Mouse (Mus musculus) small intestine, adult 2 months (tissue): ENCODE measurements around the gene Nfix. TPM values are rescaled to one million over a fixed set of nuclear protein-coding genes. Genes with fewer than 3 reads are reported as not detected.

Experiments used
- H3K27ac ChIP-seq: fragments of 200-500 bp; 2 replicates; pipeline ENCODE4 v1.5.1; 2012; ENCODE audit warnings: low read depth, low read length, control low read depth, inconsistent platforms; ENCODE audit not compliant: insufficient read depth
- H3K27me3 ChIP-seq: fragments of 200-500 bp; 2 replicates; pipeline ENCODE4 v1.6.1; 2012; ENCODE audit warnings: mild to moderate bottlenecking, moderate library complexity, low read length, inconsistent platforms; ENCODE audit not compliant: control insufficient read depth, insufficient read depth
- H3K36me3 ChIP-seq: fragments of 200-500 bp; 2 replicates; pipeline ENCODE4 v1.6.1; 2012; ENCODE audit warnings: mild to moderate bottlenecking, low read length, control low read depth, inconsistent platforms; ENCODE audit not compliant: control insufficient read depth, insufficient read depth
- H3K4me1 ChIP-seq: fragments of 200-500 bp; 2 replicates; pipeline ENCODE4 v1.6.1; 2012; ENCODE audit warnings: low read length, inconsistent platforms, mixed read lengths; ENCODE audit not compliant: control insufficient read depth, insufficient read depth, insufficient read length
- H3K4me3 ChIP-seq: fragments of 200-500 bp; 2 replicates; pipeline ENCODE4 v1.5.1; 2012; ENCODE audit warnings: low read depth, mild to moderate bottlenecking, control low read depth, inconsistent platforms, low read length, moderate library complexity
- CTCF ChIP-seq: fragments of 200-500 bp; IDR thresholded peaks from 2 replicates; pipeline ENCODE4 v1.5.1; 2012; ENCODE audit warnings: low read depth, mild to moderate bottlenecking, control low read depth, inconsistent platforms, low read length, moderate library complexity, mixed read lengths; ENCODE audit not compliant: insufficient replicate concordance, insufficient read length; ENCODE audit errors: extremely low read depth
- POLR2A ChIP-seq: fragments of 200-500 bp; IDR thresholded peaks from 2 replicates; pipeline ENCODE4 v1.6.1; 2012; ENCODE audit warnings: low read depth, mild to moderate bottlenecking, control low read depth, inconsistent platforms, low read length, moderate library complexity
- WGBS: fragments of 180-500 bp; shearing (Covaris S2); methylation state at CpG from one replicate; pipeline ENCODE4 v1.1.7; 2018; 5-methylcytosine and 5-hydroxymethylcytosine counted together
- polyA plus RNA-seq: library from polyadenylated mRNA; depleted of rRNA; stranded (reverse); fragments of >200 nt; gene quantifications from 2 replicates; pipeline ENCODE4 v1.2.3, GENCODE M21; 2012

Gene Nfix
- polyA plus RNA-seq, 1 experiment, result 26.1 TPM

DNA sequence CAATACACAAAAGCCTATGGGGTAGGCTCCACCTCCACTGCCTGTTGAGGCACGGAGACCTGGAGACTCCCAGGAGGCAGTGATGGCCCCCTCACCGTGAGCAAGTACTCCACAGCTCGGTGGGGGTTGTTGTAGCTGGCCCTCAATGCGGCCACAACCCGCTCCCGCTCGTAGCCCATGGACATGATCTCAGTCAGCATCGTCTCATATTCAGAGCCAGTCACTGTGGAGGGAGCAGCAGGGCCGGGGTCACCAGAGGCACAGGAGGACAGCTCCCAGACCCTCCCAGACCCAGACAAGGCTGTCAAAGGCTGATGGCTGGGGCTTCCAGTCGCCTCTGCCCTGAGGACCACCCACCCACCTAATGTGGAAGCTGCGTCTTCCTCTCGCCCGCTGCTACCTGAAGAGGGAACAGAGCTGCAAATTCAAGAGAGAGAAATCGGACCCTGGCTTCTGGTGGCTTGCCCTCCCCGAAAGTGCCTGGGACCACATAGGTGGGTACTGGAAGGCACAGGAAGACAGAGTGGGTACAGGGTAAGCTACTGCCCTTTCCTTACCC, 37.8 kb upstream of the Nfix start:
- H3K27ac ChIP-seq, result no peak overlapping the region
- peaks cover 62% of the 10 kb centered on the region for H3K36me3 ChIP-seq
- WGBS, result 92% methylated on average over 15 of the region's 15 CpGs
- H3K27me3 ChIP-seq, result no peaks in the 10 kb centered on the region
- no peaks in the 10 kb centered on the region; the same call in 1 of the 2 replicates for H3K4me1 ChIP-seq
- TF ChIP-seq CTCF, result no peak
- H3K4me3 ChIP-seq, result no peak overlapping the region

DNA sequence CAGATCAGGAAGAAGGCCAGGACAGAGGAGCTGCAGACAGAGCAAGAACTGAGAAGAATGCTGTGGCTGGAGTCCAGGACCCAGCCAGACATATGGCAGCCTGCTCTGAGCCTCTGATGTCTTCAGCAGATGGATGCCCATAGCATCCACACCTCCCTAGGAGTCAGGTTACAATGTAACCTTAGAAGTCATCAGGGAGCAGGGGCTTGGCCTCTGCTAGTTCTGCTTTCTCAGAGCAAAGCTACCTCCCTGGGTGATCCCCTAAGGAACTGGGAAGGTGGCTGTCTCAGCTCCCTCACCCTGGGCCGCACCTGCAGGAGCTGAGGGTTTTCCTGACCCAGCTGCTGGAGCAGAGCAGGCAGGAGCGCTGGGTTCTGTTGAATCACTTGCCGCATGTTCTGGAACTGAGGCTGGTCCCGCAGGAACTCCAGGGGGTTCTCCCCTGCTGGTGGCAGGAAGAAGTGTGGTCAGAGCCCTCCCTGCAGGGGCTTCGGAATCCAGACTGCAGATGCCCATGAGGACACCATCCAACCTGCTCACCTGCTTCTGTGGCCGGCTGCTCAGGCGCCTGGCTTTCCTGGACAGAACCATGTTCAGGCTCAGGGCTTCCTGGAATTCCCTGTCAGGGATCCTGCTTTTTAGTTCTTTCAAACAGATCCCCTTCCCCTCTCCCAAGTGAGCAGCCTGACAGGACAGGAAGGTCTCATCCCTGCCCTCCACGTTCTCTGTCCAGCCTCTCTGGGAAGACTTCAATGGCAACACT, 37.2 kb upstream of the Nfix start:
- 78% methylated on average over 8 of the region's 8 CpGs for WGBS
- peaks cover 56% of the 10 kb centered on the region for H3K36me3 ChIP-seq
- no peaks in the 10 kb centered on the region for H3K27me3 ChIP-seq
- H3K27ac ChIP-seq, result no peak overlapping the region
- TF ChIP-seq POLR2A (no peak), CTCF (no peak)
- no peaks in the 10 kb centered on the region; the same call in 1 of the 2 replicates for H3K4me1 ChIP-seq
- H3K4me3 ChIP-seq, result no peak overlapping the region

DNA sequence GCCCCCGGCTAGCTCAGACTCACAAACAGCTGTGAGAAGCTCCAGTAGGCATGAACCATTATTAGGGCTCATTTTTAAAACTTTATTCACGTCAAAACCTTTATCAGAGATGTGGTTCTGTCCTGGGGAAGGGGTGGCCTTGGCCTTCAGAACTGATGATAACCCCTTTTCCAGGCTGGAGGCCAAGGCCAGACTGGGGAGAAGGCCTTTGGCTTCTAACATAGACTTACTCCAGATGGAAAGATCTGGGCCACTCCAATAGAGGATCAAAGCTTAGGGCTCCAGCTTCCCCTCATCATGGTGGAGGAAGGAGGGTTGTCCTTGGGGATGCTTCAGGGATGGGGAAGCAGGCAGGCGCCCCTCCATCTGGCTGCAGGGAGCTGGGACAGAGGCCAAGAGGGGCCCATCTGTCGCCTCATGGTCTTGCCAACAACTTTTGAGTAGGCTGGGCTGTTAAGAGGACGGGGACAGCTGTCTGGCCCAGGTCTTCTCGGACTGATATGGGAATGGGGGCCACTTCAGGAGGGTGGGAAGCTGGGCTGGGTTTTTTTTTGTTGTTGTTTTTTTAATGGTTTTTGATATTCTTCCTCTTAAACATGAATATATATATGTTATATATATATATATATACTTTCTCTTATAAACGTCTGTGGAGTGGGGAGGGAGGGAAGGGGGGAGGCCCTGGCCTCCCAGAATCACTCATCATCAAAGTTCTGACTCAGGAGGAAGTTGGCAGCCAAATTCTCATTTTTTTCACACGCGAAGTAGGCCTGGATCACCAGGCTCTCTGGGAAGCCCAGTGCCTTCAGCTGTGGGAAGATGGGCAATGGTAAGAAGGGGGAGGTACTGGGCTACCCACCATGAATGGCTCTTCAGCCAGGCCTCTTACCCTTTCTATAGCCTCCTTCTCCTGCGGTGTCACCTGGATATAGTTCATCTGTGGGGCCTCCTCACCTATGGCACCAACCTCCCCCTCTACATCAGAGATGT, 35.0 kb upstream of the Nfix start:
- peaks cover 3% of the 10 kb centered on the region; the same call in 1 of the 2 replicates for H3K4me1 ChIP-seq
- no peak overlapping the region for H3K27ac ChIP-seq
- TF ChIP-seq POLR2A, result no peak
- no peak for TF ChIP-seq CTCF
- H3K27me3 ChIP-seq, result no peaks in the 10 kb centered on the region
- 50% methylated on average over 10 of the region's 10 CpGs for WGBS
- H3K4me3 ChIP-seq, result no peak overlapping the region
- H3K36me3 ChIP-seq, result peaks cover 43% of the 10 kb centered on the region

DNA sequence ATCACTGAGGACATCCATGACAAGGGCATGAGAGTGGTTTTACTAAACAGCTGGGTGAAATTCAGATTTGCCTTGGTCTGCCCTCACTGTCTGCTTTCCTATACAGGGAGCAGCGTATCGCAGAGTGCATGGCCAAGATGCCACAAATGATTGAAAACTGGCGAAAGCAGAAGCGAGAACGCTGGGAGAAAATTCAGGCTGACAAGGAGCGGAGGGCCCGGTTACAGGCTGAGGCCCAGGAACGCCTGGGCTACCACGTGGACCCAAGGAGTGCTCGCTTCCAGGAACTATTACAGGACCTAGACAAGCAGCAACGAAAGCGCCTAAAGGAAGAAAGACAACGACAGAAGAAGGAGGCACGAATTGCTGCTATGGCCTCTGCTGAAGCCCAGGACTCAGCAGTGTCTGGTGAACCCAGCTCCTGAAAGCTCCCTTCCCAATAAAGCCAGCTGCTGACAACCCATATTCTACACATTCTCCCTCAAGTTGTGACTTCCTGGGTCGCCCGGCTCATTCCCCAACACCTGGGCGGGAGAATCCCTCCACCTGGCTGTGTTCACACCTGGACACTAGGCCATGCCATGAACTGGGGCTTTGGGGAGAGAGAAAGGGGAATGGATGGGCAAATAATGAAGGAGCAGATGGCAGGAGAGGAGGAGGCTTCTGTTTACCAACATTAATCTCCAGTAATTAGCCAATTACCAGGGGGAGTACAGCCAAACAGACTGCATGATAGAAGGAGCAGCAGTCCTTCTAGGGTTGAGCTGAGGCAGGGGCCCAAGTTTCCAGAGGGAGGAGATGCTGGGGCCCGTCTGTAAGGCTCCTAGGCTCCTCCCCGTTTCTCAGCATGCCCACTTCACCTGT, 34.1 kb upstream of the Nfix start:
- no peak overlapping the region for H3K27ac ChIP-seq
- H3K27me3 ChIP-seq, result no peaks in the 10 kb centered on the region
- H3K36me3 ChIP-seq, result peaks cover 43% of the 10 kb centered on the region
- WGBS, result 83% methylated on average over 19 of the region's 19 CpGs
- TF ChIP-seq POLR2A (no peak), CTCF (no peak)
- no peak overlapping the region for H3K4me3 ChIP-seq
- H3K4me1 ChIP-seq, result peaks cover 3% of the 10 kb centered on the region; the same call in 1 of the 2 replicates

DNA sequence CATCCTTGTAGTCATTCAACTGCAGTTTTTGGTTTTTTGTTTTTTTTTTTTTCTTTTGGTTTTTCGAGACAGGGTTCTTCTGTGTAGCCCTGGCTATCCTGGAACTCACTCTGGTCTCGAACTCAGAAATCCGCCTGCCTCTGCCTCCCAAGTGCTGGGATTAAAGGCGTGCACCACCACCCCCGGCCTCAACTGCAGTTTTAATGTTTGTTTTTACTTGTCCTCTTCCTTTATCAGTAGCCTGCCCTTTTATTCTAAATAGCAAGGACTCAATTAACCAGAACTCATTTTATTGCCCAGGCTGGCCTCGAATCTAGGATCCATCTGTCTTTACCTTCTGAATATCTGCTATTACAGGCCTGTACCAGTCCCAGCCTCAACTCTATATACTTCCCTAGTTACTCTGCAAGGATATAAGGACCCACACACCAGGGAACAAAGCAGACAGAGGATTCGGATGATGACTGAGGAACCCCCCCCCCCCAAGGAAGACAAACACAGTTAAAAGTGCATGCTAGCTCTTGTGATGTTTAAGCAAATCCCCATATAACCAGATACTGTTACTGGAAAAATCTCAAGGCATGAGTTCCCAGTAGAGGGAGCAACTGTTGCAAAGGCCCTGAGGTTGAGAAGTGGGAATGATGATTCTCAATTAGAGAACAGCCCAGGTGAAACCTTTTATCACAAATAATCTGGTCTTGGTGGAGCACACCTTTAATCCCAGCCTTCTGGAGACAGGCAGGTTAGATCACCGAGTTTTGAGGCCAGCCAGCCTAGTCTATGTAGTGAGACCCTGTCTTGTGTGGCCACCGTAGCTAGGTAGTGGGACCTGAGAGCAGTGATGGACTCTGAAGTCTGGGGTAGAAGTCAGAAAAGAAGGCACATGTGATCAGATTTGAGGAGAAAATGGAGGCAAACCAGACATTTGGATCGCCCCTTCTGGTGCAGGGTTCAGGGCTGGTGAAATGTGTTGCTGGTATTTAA, 32.9 kb upstream of the Nfix start:
- WGBS, result 34% methylated on average over 10 of the region's 10 CpGs
- H3K27me3 ChIP-seq, result no peaks in the 10 kb centered on the region
- 0 out of 2 replicates have a peak overlapping the region, but pooled peaks have one; percentile 12 for H3K27ac ChIP-seq
- no peak for TF ChIP-seq POLR2A
- TF ChIP-seq CTCF, result no peak
- peaks cover 38% of the 10 kb centered on the region for H3K36me3 ChIP-seq
- peaks cover 3% of the 10 kb centered on the region; the same call in 1 of the 2 replicates for H3K4me1 ChIP-seq
- peak overlapping the region; percentile 99 for H3K4me3 ChIP-seq
